Mouse (Mus musculus): ENCODE measurements at regions not wholly inside any gene's neighbourhood (a gene's known extent, or its start where the extent isn't known, plus 50 kb on each side); places are given as distances from the start of the nearest gene placed in this dataset.

DNA sequence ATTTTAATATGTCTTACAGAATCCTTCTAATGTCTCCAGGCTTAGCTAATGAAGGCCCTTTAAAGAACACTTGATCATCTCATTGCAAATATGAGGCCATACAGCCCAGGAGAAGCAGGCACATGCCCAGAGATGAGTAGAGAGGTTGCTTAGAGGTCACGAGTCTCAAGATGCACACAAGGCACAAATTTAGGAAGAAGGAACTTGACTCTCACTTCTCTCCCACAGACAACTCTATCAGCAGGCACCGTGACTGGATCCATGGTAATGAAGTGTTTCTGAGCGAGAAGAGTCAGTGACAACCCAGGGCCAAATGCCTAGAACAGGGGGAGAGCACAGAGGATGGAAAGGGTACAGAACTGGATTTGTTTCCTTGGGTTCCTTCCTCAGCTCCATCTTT is 392.7 kb upstream of the Klf4 start:
- TF ChIP-seq MAFK (IDR thresholded peaks at IDR 0.05; ENCODE audit: insufficient read depth, low read depth, low read length) (no peak), ZC3H11A (IDR thresholded peaks at IDR 0.05; ENCODE audit: borderline replicate concordance, low read depth, low read length) (no peak), ZNF384 (IDR thresholded peaks at IDR 0.05; ENCODE audit: low read depth, low read length) (no peak), CHD2 (IDR thresholded peaks at IDR 0.05; ENCODE audit: low read depth, low read length) (no peak), HCFC1 (IDR thresholded peaks at IDR 0.05; ENCODE audit: borderline replicate concordance, insufficient read depth, low read length) (no peak)
